Mouse (Mus musculus) brain, embryonic 14.5 days (tissue): ENCODE data around the gene Tcf7l1.

Source experiments
- CTCF ChIP-seq: fragments of 200-500 bp; IDR thresholded peaks from 2 replicates; pipeline ENCODE4 v1.5.1; 2012; ENCODE audit warnings: inconsistent platforms, mild to moderate bottlenecking, moderate library complexity, borderline replicate concordance; ENCODE audit not compliant: insufficient read depth, insufficient read length; ENCODE audit errors: extremely low read depth
- POLR2A ChIP-seq: fragments of 200-500 bp; IDR thresholded peaks from 2 replicates; pipeline ENCODE4 v1.6.1; 2012; ENCODE audit warnings: mild to moderate bottlenecking, inconsistent platforms, borderline replicate concordance; ENCODE audit not compliant: poor library complexity, insufficient read depth, insufficient read length, severe bottlenecking; ENCODE audit errors: extremely low read depth

DNA sequence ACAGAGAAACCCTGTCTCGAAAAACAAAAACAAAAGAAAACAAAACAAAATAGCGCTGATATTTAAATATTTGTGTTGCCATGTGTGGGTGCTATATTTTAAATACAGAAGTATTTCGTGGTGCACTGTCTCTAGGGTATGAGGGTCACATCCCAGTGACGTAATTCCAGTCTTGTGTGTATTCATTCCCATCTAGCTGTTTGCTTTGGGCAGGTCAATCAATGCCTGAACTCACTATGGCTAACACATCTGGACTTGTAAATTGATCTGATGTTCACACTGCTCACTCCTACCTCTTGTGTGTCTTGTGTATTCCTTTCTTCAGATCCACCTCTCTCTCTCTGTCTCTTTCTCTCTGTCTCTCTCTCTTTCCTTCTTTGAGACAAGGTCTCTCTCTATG is 11.8 kb downstream of the Tcf7l1 start:
- TF ChIP-seq CTCF (no peak), POLR2A (no peak)
